Mouse (Mus musculus) small intestine, adult 2 months (tissue): ENCODE results near the gene Itpkb. TPM values are rescaled to one million over a fixed set of nuclear protein-coding genes. Genes with fewer than 3 reads are reported as not detected.

ENCODE experiments used
- H3K27ac ChIP-seq: fragments of 200-500 bp; 2 replicates; pipeline ENCODE4 v1.5.1; 2012; ENCODE audit warnings: low read depth, low read length, control low read depth, inconsistent platforms; ENCODE audit not compliant: insufficient read depth
- H3K27me3 ChIP-seq: fragments of 200-500 bp; 2 replicates; pipeline ENCODE4 v1.6.1; 2012; ENCODE audit warnings: mild to moderate bottlenecking, moderate library complexity, low read length, inconsistent platforms; ENCODE audit not compliant: control insufficient read depth, insufficient read depth
- H3K36me3 ChIP-seq: fragments of 200-500 bp; 2 replicates; pipeline ENCODE4 v1.6.1; 2012; ENCODE audit warnings: mild to moderate bottlenecking, low read length, control low read depth, inconsistent platforms; ENCODE audit not compliant: control insufficient read depth, insufficient read depth
- H3K4me1 ChIP-seq: fragments of 200-500 bp; 2 replicates; pipeline ENCODE4 v1.6.1; 2012; ENCODE audit warnings: low read length, inconsistent platforms, mixed read lengths; ENCODE audit not compliant: control insufficient read depth, insufficient read depth, insufficient read length
- H3K4me3 ChIP-seq: fragments of 200-500 bp; 2 replicates; pipeline ENCODE4 v1.5.1; 2012; ENCODE audit warnings: low read depth, mild to moderate bottlenecking, control low read depth, inconsistent platforms, low read length, moderate library complexity
- CTCF ChIP-seq: fragments of 200-500 bp; IDR thresholded peaks from 2 replicates; pipeline ENCODE4 v1.5.1; 2012; ENCODE audit warnings: low read depth, mild to moderate bottlenecking, control low read depth, inconsistent platforms, low read length, moderate library complexity, mixed read lengths; ENCODE audit not compliant: insufficient replicate concordance, insufficient read length; ENCODE audit errors: extremely low read depth
- POLR2A ChIP-seq: fragments of 200-500 bp; IDR thresholded peaks from 2 replicates; pipeline ENCODE4 v1.6.1; 2012; ENCODE audit warnings: low read depth, mild to moderate bottlenecking, control low read depth, inconsistent platforms, low read length, moderate library complexity
- WGBS: fragments of 180-500 bp; shearing (Covaris S2); methylation state at CpG from one replicate; pipeline ENCODE4 v1.1.7; 2018; 5-methylcytosine and 5-hydroxymethylcytosine counted together
- polyA plus RNA-seq: library from polyadenylated mRNA; depleted of rRNA; stranded (reverse); fragments of >200 nt; gene quantifications from 2 replicates; pipeline ENCODE4 v1.2.3, GENCODE M21; 2012

Gene Itpkb
- polyA plus RNA-seq, 1 experiment = 6.0 TPM

DNA sequence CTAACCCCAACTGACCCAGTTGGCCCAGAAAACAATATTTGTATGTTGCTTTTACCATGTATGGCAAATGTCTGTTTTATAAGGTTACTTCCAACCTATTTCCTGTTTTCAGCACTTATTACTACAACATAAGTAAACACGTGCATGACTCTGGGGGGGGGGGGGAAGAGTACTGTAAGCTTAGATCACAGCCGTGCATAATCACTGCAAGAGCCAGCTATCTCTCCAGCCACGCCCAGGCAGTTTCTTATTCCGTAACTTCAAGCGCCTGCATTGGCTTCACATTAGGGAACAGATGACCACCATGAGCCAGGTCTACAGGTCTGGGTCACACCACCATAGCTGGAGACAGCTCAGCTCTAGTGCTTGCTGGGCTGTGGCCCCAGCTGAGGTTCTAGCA lies 99.5 kb downstream of the Itpkb start:
- H3K4me1 ChIP-seq = no peaks in the 10 kb centered on the region
- WGBS = 15% methylated on average over 5 of the region's 5 CpGs

DNA sequence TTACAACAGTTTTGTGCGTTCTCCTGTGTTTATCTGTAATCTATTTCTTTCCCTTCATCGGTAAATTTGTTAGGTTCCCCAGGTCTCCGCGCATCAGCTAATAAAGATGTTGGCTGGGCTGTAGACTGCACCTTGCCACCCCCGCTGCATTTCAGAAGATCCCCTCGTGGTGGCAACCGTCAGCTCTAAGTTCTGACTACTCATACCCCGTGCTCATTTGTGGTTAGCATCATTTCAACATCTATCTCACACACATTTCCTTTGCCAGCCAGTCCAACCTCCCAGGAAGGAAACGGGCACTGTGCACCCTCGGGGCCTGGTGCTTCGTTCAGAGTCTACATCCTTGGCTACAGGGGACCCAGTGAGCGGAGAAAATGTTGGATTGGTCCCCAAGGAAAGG lies 101.5 kb downstream of the Itpkb start:
- 57% methylated on average over 12 of the region's 12 CpGs for WGBS
- Histone ChIP-seq H3K27ac (no peak overlapping the region), H3K36me3 (no peaks in the 10 kb centered on the region), H3K4me1 (no peaks in the 10 kb centered on the region), H3K27me3 (peaks cover 4% of the 10 kb centered on the region), H3K4me3 (no peak overlapping the region)
- TF ChIP-seq POLR2A (no peak), CTCF (no peak)

More for the DNA sequence above, 99.5 kb downstream of the Itpkb start:
- Histone ChIP-seq H3K27me3 (peaks cover 4% of the 10 kb centered on the region), H3K4me3 (no peak overlapping the region), H3K36me3 (no peaks in the 10 kb centered on the region), H3K27ac (no peak overlapping the region)
- no peak for TF ChIP-seq CTCF
- TF ChIP-seq POLR2A = no peak

DNA sequence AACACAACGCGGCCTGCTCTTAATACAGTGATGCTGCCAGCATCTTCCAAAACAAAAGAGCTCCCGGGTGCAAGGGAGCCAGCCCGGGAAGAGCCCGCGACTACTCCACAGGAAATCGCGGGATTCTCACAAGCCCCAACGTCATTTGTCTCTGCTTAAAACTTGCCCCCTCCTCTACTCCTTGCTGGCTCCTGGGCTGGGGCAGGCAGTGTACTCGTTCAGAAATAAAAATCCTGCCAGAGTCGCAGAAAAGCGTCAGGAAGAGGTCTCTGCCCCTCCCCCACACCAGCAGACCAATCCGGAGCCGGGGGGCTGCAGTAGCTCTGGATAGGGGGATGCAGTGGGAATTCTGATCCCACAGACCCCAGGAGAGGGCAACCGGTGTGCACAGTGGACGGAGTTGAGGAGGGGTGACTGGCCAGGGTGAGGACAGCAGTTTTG lies 102.8 kb downstream of the Itpkb start:
- Histone ChIP-seq H3K27ac (no peak overlapping the region), H3K27me3 (peaks cover 4% of the 10 kb centered on the region), H3K36me3 (no peaks in the 10 kb centered on the region), H3K4me1 (no peaks in the 10 kb centered on the region), H3K4me3 (no peak overlapping the region)
- WGBS = 13% methylated on average over 16 of the region's 16 CpGs
- TF ChIP-seq POLR2A (no peak), CTCF (no peak)

DNA sequence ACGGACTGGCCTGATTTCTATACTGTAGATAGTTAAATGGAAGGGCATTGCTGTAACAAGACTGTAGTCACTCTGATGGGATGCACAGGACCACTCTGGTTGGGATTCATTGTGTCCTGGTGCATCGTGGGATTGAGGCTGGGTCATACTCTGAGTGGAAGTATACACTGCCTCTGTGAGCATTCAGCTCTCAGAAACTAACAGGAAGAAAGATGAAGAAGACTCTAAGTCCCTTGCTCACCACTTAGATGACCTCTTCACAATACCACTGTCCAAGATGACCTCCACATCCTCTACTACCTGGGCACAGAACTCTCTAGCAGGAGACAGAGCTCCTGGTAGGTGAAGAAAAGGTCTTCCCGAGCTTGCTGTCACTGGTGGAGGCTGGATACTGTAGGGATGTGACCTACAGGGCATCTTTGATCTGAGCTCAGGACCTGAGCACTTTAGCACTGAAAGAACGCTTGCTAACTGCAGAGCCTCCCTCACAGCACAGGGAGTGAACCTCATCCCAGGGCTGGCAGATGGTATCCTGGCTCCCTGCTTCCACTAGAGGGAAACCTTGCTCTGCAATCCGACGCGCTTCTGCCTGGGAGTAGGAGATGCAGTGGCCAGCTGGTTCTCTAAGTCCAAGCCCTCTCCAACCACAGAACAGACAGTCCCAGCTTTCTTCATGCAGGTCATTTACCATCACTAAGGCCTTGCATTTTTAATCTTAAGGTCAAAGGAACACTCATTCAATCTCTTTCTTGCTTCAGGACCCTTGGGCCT lies 103.7 kb downstream of the Itpkb start:
- H3K4me3 ChIP-seq = no peak overlapping the region
- no peaks in the 10 kb centered on the region for H3K36me3 ChIP-seq
- WGBS = 15% methylated on average over 7 of the region's 7 CpGs
- H3K27me3 ChIP-seq = peaks cover 4% of the 10 kb centered on the region
- no peaks in the 10 kb centered on the region for H3K4me1 ChIP-seq
- H3K27ac ChIP-seq = no peak overlapping the region
- peak; percentile 85 for TF ChIP-seq CTCF
- TF ChIP-seq POLR2A = no peak

DNA sequence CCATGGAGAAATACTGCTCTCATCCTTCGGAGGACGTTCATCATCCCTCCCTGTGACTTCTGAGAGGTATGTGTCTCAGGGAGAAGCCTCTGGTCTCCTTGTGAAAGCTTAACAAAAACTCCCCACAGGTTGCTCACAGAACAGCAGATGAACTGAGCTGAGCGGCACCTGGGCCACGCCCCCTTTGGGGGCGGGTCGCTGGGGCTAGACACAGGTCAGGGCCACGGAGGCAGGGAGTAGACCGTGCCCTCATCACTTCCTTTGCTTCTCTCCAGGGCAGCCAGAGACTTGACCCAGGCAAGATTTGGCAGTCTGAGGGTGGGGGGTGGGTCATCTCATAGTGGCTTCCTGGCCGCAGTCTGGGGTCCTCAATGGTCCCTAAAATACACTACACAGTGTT lies 104.6 kb downstream of the Itpkb start:
- Histone ChIP-seq H3K4me1 (no peaks in the 10 kb centered on the region), H3K27me3 (peaks cover 4% of the 10 kb centered on the region), H3K36me3 (no peaks in the 10 kb centered on the region), H3K4me3 (no peak overlapping the region), H3K27ac (no peak overlapping the region)
- no peak for TF ChIP-seq CTCF
- TF ChIP-seq POLR2A = no peak
- WGBS = 17% methylated on average over 9 of the region's 9 CpGs

DNA sequence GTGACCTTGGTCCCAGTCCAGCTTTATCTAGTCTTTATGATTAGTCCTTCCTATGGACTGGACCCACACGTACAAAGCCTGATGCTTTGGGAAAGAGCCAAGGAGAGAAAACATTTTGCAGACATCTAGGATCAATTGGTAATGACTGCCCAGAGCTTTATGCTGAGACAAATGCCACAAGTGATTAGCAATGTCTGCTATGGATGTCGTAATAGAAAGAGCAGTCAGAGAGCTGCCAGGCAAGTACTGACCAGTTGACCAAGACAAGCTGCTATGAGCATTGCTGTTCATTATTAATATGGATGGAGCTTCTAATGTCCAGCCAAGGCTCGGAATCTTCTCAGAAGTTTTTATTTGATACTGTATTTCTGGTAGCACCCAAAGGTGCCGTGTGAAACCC lies 109.2 kb downstream of the Itpkb start:
- Histone ChIP-seq H3K36me3 (no peaks in the 10 kb centered on the region), H3K27me3 (no peaks in the 10 kb centered on the region), H3K4me1 (no peaks in the 10 kb centered on the region), H3K27ac (no peak overlapping the region), H3K4me3 (no peak overlapping the region)
- WGBS = 57% methylated on average over 4 of the region's 4 CpGs
- TF ChIP-seq CTCF (no peak), POLR2A (no peak)

DNA sequence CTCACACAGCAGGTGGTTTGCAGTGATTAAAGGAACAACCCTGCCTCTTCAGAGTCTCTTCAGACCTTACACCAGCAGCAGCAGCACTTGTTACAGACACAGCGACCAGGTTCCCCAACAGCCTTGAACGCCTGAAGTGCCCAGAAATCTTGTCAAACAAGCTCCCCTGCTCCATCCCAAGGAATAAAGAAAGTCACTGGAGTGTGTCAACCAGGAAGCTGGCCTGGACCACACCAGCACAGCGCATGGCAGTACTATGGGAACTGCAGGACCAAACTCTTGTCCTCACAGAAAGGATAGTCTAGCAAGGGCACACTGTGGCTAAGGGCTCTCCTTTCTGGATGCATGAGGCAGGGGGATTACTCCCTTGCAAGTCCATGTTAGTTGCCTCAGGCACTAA lies 114.1 kb downstream of the Itpkb start:
- Histone ChIP-seq H3K27me3 (no peaks in the 10 kb centered on the region), H3K27ac (no peak overlapping the region), H3K4me3 (no peak overlapping the region), H3K36me3 (no peaks in the 10 kb centered on the region), H3K4me1 (no peaks in the 10 kb centered on the region)
- WGBS = 53% methylated on average over 3 of the region's 3 CpGs
- TF ChIP-seq POLR2A = no peak
- no peak for TF ChIP-seq CTCF
